Mouse (Mus musculus) fat pad, adult 2 months (tissue): ENCODE results near the gene Dtnbp1.

Experiments used
- DNase-seq: peaks from one replicate; pipeline ENCODE4 v3.0.0-alpha.2; 2011; ENCODE audit warnings: low read depth, low spot score; ENCODE audit errors: extremely low read depth

Gene Dtnbp1

DNA sequence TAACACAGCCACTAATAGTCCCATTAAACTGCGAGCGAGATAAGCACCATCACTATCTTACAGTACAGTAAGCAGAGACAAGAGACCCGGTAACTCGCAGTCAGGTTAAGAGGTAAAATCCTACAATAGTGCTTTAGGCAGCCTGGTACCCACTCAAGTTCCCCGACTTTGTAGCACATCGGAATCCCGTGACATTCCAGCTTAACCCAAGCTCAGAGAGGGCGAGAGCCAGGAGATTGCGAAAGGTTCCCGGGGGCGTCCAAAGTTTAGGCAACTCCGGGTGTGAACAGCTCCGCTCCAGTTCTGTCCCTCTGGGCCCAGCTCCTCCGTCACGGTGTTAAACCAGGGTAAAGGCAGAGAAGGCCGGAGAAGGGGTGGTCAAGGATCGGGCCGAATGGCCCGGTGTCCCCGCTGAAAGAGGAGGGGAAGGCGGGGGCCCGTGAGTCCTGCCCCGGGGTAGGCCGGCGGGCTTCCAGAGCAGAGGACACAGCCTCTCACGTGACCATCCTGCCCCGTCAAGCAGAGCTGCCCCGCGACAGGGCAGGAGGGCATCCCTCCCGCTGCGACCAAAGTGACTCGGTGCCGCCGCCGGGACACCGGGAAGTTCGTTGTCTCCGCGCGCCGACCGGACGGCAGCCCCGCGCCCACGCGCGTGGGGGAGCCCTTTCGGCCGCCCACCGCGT lies 578 bp downstream of the Dtnbp1 start:
- DNase-seq, result peak; percentile 65

DNA sequence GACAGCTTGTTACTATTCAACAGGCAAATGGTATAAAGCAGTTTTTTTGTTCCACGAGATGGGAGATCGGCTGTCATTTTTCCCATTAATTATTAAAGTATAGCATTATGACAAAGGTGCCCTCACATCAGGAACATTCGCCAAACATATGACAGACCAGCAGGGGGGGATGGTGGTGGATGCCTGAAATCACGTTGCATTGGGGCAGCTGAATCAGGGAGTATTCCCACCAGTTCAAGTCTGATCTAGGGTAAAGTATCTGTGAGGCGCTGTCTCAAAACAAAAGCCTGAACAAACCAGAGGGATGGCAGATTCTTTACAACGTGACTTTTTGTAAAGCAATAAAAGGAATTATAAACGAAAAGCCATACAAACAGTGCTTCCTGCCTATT lies 1.1 kb downstream of the Dtnbp1 start:
- no peak for DNase-seq

DNA sequence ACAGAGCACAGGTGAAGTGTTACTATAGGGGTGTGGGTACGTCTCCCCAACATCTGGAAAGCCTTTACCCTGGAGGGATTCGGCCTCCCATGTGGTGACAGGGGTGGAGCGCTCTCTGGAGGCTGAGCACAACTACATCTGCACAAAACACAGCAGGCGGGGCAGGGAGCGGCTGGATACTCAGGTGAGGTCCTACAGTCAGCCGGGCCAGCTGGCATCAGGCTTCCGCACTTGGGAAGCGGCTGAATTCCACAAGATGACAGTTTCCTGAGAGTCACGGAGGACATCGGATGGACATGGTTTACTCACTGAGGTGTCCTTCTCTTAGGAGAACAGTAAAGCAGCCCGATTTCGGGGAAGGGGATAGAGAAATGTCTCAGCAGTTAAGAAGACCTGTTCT lies 2.7 kb downstream of the Dtnbp1 start:
- DNase-seq, result no peak

DNA sequence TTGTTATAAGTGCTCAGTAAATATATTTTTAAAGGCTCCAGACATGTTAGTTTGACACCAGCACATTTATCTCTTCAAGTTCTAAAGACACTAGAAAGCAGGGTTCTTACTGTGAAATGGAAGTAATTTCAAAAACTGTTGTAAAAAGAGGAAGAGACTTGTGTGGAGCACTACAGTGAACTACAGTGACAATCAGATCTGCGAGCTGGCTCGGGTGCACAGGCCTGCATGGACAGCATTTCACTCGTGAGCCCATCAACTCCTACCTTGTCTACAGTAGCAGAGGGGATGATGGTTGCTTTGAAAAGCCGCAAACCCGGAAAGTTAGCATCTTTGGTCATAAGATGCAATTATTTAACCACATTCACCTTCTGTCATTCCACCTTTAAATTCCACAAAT lies 5.6 kb downstream of the Dtnbp1 start:
- DNase-seq, result no peak

DNA sequence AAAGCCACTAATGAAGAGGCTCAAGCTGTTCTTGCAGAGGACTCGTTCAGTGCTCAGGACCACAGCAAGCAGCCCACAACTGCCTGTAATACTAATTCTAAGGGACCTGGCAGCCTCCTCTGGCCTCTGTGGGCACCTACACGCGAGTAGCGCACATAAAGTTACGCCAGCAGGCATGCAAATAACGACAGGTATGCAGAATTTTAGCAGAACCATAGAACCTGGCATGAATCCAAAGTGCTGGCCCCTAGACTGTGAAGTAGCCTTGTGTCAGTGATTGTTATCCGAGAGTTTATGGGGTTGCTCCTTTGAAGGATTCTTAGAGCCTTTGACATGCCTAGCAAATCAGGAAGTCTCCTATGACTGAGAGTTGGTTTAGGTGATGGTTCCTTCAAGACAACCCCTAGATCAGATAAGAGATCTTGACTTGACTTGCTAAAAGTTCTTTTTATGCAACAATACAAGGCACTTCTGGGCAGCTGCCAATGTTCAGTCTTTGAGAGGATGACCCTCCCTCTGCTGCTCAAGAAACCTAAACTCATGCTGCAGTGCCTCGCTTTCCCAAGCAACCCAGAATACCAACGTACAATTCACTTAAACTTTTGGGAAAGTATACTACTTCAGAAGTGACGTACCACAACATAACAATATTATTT lies 9.3 kb downstream of the Dtnbp1 start:
- no peak for DNase-seq

DNA sequence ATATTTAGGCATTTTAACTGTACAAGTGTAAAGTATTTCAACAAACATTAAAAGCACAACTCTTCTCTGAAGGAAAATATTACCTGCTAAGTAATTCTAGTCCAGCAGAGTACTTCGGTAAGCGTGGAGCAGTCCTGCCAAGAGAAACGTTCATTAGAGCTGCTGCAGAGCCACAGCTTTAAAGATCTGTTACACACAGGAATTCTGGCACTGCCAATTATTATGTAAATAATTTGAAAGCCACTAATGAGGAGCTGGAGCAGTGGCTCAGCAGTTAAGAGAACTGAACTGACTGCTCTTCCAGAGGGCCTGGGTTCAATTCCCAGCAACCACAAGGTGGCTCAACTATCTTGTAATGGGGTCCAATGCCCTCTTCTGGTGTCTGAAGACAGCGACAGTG lies 10.0 kb downstream of the Dtnbp1 start:
- peak; percentile 42 for DNase-seq

DNA sequence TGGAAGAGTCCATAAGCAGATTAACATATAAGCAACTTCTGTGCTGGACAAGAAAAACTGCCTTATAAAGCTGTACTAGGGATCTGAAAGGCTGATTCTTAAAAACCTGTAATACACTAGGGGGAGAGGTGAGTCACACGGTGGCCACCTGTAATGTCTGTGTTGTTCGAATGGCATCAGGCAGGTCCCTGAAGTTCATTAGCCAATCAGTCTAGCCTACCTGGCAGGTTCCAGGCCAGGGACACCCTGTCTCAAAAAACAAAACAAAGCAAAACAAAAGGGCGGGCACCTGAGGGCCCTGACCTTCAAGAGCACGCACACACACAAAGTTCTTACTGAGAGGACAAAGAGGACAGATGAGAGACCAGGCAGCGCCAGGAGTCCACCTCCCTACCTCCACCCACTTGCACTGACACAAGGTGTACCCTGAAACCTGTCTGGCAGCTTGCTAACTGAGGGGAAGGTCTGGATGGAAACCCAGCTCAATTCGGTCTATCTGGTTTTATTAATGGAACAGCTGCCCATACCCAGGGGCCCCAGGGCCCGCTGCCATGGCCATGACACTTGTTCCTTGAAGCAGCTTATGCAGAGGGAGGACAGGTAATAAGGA lies 11.8 kb downstream of the Dtnbp1 start:
- DNase-seq, result peak; percentile 85

DNA sequence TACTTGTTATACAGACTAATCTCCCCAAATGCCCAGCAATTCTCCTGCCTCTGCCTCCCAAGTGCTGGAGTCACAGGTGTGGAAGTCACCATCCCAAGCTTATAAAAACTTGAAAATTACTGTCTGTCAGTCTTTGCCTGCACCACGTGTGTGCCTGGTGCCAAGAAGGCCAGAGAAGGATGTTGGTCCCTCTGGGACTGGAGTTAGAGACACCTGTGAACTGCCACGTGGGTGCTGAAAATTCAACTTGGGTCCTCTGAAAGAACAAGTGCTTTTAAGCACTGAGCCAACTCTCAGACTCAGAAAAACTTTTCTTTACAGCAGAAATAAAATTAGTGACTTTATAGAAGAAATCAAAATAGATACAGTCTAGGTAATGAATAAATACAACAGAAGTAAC lies 15.6 kb downstream of the Dtnbp1 start:
- DNase-seq, result no peak

DNA sequence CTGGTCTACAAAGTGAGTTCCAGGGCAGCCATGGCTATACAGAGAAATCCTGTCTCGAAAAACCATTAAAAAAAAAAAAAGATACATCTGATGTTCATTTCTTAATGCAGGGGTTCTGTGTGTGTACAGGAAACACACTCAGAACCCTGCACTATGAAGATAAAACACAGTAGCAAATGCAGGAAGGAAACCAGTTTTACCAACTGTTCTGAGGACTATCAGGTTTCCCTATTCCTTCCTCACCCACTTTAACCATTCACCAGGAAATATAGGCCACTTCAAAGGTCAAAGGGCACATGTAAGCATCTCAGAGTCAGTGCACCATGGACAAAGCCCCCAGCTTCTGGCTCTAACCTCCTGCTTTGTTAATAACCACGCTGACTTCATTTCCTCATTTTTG lies 16.6 kb downstream of the Dtnbp1 start:
- DNase-seq, result no peak

DNA sequence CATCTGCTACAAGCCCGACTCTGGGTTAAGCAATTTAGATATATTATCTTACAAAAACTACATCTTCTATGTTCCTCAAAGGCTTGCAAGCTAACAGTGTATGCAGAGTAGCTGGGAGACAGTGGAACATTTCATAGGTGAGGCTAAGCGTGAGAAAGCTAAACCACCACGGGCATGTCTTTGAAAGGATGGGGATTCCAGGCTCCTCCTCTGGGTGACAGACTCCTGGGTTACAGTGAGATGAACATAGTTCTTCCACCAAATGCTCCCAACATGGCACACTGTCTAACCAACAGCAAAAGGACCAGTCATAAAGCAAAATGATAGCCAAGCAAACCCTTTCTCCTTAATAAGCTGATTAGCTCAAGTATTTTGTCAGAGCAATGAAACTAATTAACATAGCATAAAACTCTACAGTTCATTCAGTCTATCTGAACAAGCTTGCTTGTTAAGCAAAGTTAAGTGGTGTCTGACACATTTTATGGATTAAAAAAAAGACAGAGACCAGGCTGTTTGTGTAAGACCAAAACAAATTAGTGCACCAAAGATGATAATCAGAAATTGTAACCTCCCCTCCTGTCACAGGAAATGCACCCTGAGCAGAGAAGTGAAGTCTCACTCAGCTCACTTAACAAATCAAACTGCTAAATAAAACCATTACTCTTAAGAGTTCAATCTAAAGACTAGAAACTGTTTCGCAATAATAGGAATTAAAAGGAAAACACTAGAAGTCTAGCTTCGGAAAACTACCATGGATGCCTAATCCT lies 18.1 kb downstream of the Dtnbp1 start:
- no peak for DNase-seq

DNA sequence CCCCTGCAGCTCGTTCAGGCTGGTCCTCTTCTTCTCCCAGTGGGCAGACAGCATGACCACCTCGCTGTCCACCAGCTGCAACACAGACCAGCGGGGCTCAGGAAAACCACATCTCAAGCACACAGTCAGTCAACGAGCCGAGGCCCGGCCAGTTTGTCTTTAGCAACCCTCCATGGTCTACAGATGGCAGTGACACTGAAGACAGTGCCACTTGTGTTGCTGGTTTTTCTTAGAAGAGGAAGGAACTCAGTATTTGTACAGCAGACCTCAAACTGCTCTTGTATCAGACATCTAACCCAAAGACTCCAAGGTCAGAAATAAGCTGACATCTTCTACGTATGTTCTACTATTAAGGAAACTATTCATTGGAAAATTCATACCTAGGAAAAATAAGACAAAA lies 19.1 kb downstream of the Dtnbp1 start:
- no peak for DNase-seq

DNA sequence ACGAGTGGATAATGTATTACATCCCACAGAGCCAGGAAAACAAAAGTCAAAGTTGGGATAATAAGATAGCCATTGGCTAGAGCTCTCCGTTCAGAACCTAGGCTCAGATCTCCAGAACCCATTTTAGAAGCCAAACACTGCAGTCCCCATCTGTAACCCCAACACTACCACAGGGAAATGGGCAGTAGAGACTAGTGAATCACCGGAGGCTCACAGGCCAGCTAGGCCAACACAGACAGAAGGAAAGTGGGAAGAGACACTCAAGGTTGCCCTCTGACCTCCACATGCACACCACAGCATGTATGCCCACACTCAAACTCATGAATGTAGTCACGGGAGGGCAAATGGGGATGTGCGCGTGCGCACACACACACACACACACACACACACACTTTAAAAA lies 22.5 kb downstream of the Dtnbp1 start:
- no peak for DNase-seq

DNA sequence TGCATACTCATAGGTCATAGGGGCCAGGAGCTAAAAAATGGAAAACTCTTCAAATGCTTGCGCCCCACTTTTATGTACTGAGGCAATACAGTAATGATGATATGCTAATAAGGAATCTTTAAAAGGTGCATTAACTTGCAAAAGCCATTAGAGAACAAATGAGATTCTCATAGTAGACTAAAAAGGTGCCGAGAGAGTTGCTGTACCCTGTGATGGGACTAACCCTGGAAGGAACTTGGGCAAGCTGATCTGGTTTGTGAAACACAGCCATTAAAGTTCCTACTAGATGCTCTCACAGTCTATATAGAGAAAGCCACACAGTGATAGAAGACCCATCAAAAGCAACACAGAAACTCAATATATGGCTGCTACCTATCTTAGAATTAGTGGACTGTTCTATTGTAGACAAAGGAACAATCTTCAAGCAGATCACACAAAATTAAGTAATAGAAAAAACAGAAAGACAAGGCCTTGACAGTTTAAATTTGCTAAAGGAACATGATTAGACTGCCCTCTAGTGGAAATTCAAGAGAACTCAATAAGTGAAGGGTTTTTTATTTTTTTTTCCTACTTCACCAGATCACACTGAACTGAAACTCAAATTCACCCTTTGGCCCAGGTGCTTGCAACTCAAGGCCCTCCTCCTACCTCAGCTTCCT lies 24.3 kb downstream of the Dtnbp1 start:
- no peak for DNase-seq

DNA sequence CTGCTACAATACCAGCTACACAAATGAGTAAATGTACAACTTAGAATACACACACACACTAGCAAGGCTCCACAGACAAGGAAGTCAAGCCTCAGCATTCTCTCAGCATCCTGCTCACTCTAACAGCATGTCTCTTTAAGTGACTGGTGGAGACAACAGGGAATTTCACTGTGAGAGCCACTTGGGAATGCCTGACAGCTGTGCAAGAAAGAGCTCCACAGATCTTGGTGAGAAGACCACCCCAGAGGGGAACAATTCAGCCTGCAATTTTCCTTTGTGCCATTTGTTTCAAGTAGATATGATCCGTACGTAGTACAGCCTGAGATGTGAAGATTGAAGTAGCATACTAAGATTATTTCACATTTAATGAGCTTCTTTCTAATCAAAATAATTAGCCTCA lies 24.9 kb downstream of the Dtnbp1 start:
- no peak for DNase-seq

DNA sequence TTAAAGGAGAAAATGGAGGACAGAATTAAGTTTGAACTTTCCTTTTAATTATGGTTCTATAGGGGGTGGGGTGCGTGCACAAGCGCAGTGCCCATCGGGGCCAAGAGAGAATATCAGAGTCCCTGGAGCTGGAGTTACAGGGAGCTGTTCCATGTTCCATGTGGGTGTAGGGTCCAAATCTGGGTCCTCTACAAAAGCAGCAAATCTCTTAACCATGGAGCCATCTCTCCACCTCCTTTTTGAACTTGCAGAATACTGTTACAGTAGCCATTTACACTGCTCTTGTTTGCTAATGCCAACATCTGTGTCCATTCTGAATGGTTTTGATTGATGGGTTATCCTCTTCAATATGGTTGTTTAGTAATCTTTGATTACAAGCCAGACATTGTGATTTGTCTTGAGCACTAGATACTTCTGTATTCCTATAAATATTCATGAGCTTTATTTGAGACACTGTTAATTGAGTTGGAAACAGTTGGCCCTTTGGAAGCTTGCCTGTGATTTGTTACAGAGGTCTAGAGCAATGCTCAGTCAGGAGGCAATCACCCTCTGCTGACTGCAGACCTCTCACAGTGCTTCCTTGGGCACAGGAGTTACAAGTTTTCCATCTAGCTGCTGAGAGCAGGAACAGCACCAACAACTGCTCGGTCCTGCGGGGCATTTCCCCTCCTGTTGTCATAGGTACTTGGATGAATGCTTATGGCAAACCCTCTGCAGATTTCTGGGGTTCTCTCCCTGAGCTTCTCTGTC lies 41.2 kb downstream of the Dtnbp1 start:
- DNase-seq, result no peak

DNA sequence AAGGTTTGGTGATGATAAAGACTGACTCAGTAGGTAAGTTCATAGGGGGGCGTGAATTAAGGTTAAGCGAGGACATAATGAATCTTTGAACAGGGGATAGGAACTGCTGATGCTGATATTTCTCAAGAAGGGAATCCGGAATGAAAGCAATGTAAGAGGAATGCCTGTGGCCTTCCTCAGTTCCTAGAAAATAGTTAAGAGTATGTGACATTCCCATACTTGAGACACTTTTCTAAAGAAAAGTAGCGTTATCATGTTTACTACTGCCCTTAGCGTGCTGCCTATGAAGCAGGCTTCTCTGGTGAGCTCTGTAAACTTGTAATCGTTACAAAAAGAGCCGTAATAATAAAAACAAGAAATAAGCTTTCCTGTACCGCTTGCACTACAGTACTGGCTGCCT lies 44.9 kb downstream of the Dtnbp1 start:
- no peak for DNase-seq

DNA sequence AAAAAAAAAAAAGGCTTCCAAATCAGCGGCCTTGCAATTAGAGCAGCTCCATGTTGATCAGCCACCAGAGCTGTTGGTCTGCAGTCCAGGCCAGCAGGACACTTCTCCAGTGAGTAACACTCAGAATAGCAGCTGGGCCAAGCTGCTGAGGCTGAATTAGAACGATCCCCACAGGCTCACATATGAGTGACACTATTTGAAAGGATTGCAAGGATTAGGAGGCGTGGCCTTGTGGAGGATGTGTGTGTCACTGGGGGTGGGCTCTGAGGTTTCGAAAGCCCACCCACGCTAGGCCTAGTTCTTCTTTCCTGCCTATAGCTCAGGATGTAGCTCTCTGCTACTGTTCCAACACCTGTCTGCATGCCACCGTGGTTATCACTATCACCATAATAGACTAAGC lies 46.2 kb downstream of the Dtnbp1 start:
- DNase-seq, result no peak

DNA sequence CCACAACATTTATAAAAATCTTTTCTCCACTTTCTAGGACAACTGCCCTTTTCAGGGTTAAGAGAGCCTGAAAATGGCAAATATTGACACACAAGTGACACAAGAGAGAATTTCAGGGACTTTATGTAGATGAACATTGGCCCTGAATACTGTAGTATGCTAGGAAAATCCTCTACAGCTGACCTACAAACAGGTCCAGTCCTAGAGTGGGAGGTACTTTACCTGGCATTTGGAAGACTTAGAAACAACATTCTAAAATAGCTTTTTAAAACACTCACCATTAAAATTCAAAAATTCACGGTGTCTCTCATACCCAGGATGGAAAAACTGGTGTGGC lies 47.7 kb downstream of the Dtnbp1 start:
- no peak for DNase-seq

DNA sequence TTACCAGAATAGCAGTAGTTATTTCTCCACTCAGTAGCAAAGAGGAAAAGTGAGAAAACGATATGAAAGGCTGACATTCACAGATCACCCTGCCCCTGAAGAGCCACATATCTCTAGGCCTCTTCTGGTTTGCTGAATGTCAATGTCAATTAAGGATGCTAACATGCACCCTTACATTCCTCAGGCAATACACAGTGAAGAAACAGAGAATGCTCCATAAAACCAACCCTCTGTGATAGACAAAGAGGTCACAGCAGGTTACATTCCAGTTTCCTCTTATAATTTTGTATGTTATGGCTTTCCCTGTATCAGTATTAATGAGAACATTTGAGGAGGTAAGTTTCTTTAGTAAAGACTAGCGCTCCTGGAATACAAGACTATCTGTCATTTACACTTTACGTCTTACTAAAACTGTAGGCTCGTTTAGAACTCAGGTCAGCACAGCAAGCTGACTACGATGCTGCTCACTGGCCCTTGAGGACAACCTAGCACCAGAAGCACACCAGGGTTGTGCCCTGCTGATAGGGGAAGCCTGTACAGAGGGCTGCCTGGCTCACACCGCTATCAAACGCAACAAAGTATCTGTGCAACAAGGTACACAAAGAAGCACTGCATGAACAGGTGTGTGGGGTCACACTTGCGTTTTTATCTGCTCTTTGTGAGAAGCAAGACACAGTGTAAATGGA lies 48.3 kb downstream of the Dtnbp1 start:
- DNase-seq, result no peak

DNA sequence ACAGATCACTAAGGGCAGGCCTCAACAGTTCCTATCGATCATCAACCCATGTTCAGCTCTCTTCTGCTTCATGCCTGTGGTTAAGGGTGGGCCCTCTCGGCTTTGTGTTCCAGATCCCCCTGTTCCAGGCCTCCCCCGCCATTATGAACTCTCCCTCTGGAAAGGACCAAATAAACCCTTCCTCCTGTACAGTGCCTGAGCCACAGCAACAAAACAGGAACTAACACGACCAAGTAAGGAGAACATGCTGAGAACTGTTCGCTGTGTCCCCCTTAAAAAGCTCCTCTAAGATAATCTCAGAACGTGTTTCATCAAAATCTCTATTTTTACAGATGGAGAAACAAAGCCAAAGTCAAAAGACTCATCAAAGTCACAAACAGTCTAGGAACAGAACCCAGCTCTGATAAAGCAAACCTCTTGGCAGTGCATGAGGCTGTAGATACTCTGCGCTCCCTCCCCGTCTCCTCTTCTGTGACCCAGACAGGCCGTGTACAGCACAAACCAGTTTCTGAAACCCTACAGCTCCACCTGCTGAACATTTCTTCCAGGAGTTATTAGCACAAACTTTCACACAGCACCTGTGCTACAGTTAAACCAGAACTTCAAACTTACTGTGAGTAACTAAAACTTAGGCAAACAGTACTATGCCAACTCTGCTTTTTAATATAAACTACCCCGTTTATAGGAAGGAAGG lies 49.4 kb downstream of the Dtnbp1 start:
- no peak for DNase-seq
